Mouse (Mus musculus): ENCODE results near the gene Gm10721. TPM values are rescaled to one million over a fixed set of nuclear protein-coding genes. Genes with fewer than 3 reads are reported as not detected.

Gm10721 gene
- not detected for polyA plus RNA-seq (2015; fragmentation: Illumina TruSeq; extraction: RNeasy Lipid Tissue Mini Kit (QIAGEN cat#74804); ENCODE audit: insufficient read depth, low read depth, low replicate concordance)

DNA sequence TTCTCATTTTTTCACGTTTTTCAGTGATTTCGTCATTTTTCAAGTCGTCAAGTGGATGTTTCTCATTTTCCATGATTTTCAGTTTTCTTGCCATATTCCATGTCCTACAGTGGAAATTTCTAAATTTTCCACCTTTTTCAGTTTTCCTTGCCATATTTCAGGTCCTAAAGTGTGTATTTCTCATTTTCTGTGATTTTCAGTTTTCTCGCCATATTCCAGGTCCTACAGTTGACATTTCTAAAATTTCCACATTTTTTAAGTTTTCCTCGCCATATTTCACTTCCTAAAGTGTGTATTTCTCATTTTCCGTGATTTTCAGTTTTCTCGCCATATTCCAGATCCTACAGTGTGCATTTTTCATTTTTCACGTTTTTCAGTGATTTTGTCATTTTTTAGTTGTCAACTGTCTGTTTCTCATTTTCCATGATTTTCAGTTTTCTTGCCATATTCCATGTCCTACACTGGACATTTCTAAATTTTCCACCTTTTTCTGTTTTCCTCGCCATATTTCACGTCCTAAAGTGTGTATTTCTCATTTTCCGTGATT is at the start of gene Gm10721:
Gm10721 (plus strand) TSS at position 408 of the 547 bp plus-strand sequence.

DNA sequence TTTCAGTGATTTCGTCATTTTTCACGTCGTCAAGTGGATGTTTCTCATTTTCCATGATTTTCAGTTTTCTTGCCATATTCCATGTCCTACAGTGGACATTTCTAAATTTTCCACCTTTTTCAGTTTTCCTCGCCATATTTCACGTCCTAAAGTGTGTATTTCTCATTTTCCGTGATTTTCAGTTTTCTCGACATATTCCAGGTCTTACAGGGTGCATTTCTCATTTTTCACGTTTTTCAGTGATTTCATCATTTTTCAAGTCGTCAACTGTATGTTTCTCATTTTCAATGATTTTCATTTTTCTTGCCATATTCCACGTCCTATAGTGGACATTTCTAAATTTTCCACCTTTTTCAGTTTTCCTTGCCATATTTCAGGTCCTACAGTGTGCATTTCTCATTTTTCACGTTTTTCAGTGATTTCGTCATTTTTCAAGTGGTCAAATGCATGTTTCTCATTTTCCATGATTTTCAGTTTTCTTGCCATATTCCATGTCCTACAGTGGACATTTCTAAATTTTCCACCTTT is 12.4 kb upstream of the Gm10721 start, which contains the start of gene Gm10722:
Gm10722 (plus strand) TSS at position 478 of the 528 bp plus-strand sequence.

DNA sequence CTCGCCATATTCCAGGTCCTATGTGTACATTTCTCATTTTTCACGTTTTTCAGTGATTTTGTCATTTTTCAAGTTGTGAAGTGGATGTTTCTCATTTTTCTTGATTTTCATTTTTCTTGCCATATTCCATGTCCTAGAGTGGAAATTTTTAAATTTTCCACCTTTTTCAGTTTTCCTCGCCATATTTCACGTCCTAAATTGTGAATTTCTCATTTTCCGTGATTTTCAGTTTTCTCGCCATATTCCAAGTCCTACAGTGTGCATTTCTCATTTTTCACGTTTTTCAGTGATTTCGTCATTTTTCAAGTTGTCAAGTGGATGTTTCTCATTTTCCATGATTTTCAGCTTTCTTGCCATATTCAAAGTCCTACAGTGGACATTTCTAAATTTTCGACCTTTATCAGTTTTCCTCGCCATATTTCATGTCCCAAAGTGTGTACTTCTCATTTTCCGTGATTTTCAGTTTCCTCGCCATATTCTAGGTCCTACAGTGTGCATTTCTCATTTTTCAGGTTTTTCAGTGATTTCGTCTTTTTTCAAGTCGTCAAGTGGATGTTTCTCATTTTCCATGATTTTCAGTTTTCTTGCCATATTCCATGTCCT is 10.0 kb upstream of the Gm10721 start, which contains the start of gene Gm11168:
Gm11168 (plus strand) TSS at position 553 of the 603 bp plus-strand sequence.

DNA sequence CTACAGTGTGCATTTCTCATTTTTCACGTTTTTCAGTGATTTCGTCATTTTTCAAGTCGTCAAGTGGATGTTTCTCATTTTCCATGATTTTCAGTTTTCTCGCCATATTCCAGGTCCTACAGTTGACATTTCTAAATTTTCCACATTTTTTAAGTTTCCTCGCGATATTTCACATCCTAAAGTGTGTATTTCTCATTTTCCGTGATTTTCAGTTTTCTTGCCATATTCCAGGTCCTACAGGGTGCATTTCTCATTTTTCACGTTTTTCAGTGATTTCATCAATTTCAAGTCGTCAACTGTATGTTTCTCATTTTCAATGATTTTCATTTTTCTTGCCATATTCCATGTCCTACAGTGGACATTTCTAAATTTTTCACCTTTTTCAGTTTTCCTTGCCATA is 2.4 kb downstream of the Gm10721 start, which contains the start of gene Gm10720:
Gm10720 (plus strand) TSS at position 301 of the 400 bp plus-strand sequence.

DNA sequence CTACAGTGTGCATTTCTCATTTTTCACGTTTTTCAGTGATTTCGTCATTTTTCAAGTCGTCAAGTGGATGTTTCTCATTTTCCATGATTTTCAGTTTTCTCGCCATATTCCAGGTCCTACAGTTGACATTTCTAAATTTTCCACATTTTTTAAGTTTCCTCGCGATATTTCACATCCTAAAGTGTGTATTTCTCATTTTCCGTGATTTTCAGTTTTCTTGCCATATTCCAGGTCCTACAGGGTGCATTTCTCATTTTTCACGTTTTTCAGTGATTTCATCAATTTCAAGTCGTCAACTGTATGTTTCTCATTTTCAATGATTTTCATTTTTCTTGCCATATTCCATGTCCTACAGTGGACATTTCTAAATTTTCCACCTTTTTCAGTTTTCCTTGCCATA is 4.2 kb downstream of the Gm10721 start, which contains the start of gene Gm10719:
Gm10719 (plus strand) TSS at position 301 of the 400 bp plus-strand sequence.

DNA sequence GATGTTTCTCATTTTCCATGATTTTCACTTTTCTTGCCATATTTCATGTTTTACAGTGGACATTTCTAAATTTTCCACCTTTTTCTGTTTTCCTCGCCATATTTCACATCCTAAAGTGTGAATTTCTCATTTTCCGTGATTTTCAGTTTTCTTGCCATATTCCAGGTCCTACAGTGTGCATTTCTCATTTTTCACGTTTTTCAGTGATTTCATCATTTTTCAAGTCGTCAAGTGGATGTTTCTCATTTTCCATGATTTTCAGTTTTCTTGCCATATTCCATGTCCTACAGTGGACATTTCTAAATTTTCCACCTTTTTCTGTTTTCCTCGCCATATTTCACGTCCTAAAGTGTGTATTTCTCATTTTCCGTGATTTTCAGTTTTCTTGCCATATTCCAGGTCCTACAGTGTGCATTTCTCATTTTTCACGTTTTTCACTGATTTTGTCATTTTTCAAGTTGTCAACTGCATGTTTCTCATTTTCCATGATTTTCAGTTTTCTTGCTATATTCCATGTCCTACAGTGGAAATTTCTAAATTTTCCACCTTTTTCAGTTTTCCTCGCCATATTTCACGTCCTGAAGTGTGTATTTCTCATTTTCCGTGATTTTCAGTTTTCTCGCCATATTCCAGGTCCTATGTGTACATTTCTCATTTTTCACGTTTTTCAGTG is 10.5 kb downstream of the Gm10721 start, which contains the start of gene Gm10718:
Gm10718 (plus strand) TSS at position 236 of the 673 bp plus-strand sequence.

DNA sequence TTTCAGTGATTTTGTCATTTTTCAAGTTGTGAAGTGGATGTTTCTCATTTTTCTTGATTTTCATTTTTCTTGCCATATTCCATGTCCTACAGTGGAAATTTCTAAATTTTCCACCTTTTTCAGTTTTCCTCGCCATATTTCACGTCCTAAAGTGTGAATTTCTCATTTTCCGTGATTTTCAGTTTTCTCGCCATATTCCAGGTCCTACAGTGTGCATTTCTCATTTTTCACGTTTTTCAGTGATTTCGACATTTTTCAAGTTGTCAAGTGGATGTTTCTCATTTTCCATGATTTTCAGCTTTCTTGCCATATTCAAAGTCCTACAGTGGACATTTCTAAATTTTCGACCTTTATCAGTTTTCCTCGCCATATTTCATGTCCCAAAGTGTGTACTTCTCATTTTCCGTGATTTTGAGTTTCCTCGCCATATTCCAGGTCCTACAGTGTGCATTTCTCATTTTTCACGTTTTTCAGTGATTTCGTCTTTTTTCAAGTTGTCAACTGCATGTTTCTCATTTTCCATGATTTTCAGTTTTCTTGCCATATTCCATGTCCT is 12.1 kb downstream of the Gm10721 start, which contains the start of gene Gm10717:
Gm10717 (plus strand) TSS at position 506 of the 556 bp plus-strand sequence.

DNA sequence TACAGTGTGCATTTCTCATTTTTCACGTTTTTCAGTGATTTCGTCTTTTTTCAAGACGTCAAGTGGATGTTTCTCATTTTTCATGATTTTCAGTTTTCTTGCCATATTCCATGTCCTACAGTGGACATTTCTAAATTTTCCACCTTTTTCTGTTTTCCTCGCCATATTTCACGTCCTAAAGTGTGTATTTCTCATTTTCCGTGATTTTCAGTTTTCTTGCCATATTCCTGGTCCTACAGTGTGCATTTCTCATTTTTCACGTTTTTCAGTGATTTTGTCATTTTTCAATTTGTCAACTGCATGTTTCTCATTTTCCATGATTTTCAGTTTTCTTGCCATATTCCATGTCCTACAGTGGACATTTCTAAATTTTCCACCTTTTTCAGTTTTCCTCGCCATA is 21.4 kb downstream of the Gm10721 start, which contains the start of gene Gm17535:
Gm17535 (plus strand) TSS at position 301 of the 400 bp plus-strand sequence.

DNA sequence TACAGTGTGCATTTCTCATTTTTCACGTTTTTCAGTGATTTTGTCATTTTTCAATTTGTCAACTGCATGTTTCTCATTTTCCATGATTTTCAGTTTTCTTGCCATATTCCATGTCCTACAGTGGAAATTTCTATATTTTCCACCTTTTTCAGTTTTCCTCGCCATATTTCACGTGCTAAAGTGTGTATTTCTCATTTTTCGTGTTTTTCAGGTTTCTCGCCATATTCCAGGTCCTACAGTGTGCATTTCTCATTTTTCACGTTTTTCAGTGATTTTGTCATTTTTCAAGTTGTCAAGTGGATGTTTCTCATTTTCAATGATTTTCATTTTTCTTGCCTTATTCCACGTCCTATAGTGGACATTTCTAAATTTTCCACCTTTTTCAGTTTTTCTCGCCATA is 23.6 kb downstream of the Gm10721 start, which contains the start of gene Gm10715:
Gm10715 (plus strand) TSS at position 301 of the 400 bp plus-strand sequence.

Other genes with a start within 250 kb of the Gm10721 start
- not detected for gene Gm10722, start 12.2 kb upstream of the Gm10721 start, polyA plus RNA-seq (2015; fragmentation: Illumina TruSeq; extraction: RNeasy Lipid Tissue Mini Kit (QIAGEN cat#74804); ENCODE audit: insufficient read depth, low read depth, low replicate concordance)
- not detected for gene Gm11168, start 9.8 kb upstream of the Gm10721 start, polyA plus RNA-seq (2015; fragmentation: Illumina TruSeq; extraction: RNeasy Lipid Tissue Mini Kit (QIAGEN cat#74804); ENCODE audit: insufficient read depth, low read depth, low replicate concordance)
- not detected for gene Gm10720, start 2.5 kb downstream of the Gm10721 start, polyA plus RNA-seq (2015; fragmentation: Illumina TruSeq; extraction: RNeasy Lipid Tissue Mini Kit (QIAGEN cat#74804); ENCODE audit: insufficient read depth, low read depth, low replicate concordance)
- not detected for gene Gm10719, start 4.3 kb downstream of the Gm10721 start, polyA plus RNA-seq (2015; fragmentation: Illumina TruSeq; extraction: RNeasy Lipid Tissue Mini Kit (QIAGEN cat#74804); ENCODE audit: insufficient read depth, low read depth, low replicate concordance)
- not detected for gene Gm10718, start 10.4 kb downstream of the Gm10721 start, polyA plus RNA-seq (2015; fragmentation: Illumina TruSeq; extraction: RNeasy Lipid Tissue Mini Kit (QIAGEN cat#74804); ENCODE audit: insufficient read depth, low read depth, low replicate concordance)
- gene Gm10717, start 12.3 kb downstream of the Gm10721 start, polyA plus RNA-seq (2015; fragmentation: Illumina TruSeq; extraction: RNeasy Lipid Tissue Mini Kit (QIAGEN cat#74804); ENCODE audit: insufficient read depth, low read depth, low replicate concordance), result not detected
- gene Gm17535, start 21.5 kb downstream of the Gm10721 start, polyA plus RNA-seq (2015; fragmentation: Illumina TruSeq; extraction: RNeasy Lipid Tissue Mini Kit (QIAGEN cat#74804); ENCODE audit: insufficient read depth, low read depth, low replicate concordance), result not detected
- not detected for gene Gm10715, start 23.7 kb downstream of the Gm10721 start, polyA plus RNA-seq (2015; fragmentation: Illumina TruSeq; extraction: RNeasy Lipid Tissue Mini Kit (QIAGEN cat#74804); ENCODE audit: insufficient read depth, low read depth, low replicate concordance)